Mouse (Mus musculus): ENCODE results near the gene Snai1.

Snai1 gene

DNA sequence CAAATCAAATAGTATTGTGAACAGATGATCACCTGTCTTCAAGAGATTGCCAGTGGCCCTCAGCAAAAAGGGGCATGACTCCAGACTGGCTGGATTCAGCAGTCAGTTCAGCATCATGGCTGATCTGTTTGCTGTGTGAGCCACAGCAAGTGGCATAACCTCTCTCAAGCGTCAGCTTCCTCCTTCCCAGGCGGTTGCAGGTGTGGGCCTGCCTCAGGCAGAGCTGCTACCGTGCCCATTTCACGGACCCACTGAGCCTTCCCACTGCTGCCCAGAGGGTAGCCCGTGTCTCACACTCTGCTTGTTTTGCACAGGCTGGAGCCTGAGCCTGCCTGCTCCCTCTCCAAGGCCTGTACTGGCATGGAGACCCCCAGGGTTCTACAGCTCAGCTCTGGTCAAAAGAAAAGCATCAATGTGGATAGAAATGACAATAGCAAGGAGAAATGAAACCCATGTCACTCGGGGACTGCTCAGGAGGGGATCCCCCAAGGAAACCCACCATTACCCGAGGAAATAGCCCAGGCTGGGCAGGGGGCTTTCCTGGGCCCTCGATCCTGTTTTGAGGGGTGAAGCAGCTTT lies 13.4 kb downstream of the Snai1 start:
- DNase-seq: no peak

GRCm38 (mm10) chr2:167552292-167552691 lies 14.3 kb downstream of the Snai1 start:
- no peak for DNase-seq

GRCm38 (mm10) chr2:167552927-167553402 lies 15.0 kb downstream of the Snai1 start:
- DNase-seq: no peak

- no peak for DNase-seq
Observed at GRCm38 (mm10) chr2:167555766-167556165, 17.8 kb downstream of the Snai1 start.

GRCm38 (mm10) chr2:167559413-167559812 lies 21.4 kb downstream of the Snai1 start:
- no peak for DNase-seq

DNA sequence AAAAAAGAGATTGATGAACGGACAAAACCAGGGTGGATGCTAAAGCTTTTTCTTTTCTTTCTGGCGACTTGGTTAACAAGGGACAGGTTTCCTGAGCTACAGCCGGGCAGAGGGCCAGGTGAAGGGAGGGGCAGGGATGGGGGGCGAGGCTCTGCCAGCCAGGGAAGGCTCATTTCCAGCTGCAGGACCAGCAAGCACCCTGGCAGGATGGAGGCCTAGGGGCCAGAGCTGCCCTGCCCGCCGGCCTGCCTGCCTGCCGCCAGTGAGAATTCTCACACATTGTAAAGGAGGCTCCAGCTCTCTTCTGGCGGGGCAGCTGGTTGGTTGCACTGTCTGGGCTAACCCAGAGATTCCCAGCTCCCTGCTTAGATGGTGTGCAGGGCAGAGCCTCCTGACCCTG lies 24.1 kb downstream of the Snai1 start:
- DNase-seq: no peak

DNA sequence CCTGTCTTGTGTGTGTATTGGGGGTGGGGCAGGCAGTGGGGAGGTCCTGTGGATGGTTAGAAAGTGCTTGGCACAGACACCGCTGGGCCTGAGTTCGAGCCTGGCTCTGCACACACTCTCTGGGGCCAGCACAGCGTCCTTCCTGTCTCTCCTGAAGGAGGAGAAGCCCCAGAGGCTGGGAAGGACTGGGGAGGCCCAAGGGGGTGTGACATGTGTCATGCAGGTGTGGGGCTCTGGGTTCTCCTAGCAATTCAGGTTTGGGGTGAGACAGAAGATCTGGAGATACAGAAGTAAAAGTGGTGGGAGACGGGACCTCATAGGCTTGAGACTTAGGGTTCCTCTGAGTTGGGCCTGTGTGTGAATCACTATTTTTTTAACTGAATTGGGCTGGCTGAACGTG lies 25.0 kb downstream of the Snai1 start:
- no peak for DNase-seq

DNA sequence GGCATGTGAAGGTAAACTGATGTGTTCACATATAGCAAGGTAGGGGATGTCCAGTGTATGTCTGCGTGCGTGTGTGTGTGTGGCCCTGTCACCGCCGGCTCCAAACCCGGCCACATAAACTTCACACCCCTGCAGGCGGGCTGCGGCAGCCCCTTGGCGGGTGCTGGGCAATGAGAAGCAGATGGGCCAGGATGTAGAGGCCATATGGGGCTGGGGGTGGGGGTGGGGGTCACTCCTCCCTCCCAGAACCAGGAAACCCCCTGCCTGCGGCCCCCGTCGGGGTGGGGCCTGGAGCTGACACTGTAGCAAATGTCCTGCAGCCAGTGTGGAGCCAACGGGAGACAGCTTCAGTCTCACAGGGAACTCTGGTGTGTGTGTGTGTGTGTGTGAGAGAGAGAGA lies 25.7 kb downstream of the Snai1 start:
- DNase-seq: no peak

DNA sequence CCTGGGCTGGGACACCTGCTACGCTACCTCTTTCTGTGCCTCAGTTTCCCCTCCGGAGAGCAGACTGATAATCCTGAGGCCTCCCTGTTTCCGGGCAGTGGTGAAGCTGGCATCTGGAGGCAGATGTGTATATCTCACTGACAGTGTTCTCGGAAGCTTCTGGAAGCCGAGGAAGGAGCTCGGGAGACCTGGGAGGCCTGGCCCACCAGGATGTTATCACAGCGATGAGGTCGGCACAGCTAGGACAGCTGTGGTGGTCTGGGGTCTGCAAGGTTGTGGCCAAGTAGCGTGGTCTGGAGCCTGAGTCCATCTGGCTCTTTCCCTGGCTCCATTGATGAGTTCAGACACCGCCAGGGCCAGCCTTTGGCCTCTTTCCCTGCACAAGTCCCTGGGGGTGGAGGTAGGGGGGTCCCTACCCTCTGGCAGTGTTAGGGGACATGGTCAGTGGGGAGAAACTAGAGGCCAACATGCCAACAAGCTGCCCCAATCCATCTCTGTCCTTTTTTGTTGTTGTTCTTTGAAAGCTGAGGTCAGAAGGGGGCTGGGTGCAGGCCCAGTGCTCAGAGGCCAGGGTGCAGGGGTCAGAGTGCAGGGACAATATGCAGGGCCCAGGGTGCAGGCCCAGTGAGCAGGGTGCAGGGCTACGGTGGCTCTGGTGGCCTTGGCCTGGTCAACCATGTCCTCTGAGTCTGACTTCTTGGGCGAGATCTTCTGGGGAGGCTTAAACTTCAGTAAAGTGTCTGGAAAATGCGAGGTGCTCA lies 26.7 kb downstream of the Snai1 start:
- no peak for DNase-seq

DNA sequence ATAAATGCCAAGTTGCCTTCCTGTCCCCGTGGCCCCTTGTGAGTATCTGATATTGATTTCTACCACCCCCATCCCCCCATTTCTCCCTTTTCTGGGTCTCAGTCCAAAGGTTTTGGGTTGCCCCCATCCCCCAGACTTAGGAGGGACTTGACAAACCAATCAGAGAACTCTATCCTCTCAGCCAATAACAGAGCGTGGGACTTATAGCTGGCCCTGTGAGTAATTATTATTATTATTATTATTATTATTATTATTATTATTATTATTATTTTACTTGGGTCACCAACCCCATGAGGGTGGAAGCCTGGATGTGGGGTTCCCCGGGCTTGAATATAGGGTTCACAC lies 27.3 kb downstream of the Snai1 start:
- DNase-seq: no peak

DNA sequence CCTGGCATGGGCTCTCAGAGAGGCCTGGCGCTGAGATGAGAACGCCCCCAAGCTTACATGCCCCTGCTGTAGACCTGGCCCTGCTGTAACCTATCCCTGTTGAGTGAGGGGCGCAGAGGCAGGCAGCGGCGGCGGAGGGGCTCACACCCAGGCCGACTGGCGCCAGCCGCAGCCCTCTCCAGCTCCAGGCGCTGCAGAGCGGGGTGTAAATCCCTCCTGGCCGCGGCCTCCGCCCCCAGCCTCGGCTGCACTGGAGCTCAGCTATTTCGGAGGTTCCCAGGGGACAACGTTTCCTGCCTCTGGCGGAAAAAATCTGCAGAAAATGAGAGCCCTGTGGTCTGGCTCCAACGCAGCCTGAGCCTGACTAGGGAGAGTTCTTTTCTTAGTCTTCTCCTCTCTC lies 27.7 kb downstream of the Snai1 start:
- no peak for DNase-seq

DNA sequence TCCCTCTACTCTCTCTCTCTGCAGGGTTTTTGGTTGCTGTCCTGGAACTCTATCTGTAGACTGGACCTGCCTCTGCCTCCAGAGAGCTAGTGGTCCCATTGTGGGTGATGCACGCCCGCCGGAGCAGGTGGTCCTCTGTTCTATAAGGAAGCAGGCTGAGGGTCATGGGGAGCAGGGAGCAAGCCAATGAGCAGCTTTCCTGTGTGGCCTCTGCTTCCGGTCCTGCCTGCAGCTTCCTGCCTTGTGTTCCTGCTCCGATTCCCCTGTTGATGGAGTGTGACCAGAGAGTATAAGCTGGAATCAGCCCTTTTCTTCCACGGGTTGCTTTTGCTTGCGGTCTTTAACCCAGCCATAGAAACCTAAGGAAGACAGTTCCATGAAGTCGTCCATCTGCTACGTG lies 30.1 kb downstream of the Snai1 start:
- DNase-seq: no peak

GRCm38 (mm10) chr2:167569934-167570651 lies 32.1 kb downstream of the Snai1 start:
- DNase-seq: no peak

- DNase-seq: no peak
Observed at GRCm38 (mm10) chr2:167570815-167571214, 32.8 kb downstream of the Snai1 start.

GRCm38 (mm10) chr2:167571442-167572220 lies 33.6 kb downstream of the Snai1 start:
- DNase-seq: no peak

GRCm38 (mm10) chr2:167574814-167575213 lies 36.8 kb downstream of the Snai1 start:
- DNase-seq: no peak

GRCm38 (mm10) chr2:167575581-167575980 lies 37.6 kb downstream of the Snai1 start:
- DNase-seq: no peak

GRCm38 (mm10) chr2:167576121-167576620 lies 38.2 kb downstream of the Snai1 start:
- no peak for DNase-seq

GRCm38 (mm10) chr2:167577186-167577785 lies 39.3 kb downstream of the Snai1 start:
- no peak for DNase-seq

GRCm38 (mm10) chr2:167578521-167578920 lies 40.5 kb downstream of the Snai1 start:
- DNase-seq: no peak

GRCm38 (mm10) chr2:167583161-167583952 lies 45.4 kb downstream of the Snai1 start:
- DNase-seq: no peak

DNA sequence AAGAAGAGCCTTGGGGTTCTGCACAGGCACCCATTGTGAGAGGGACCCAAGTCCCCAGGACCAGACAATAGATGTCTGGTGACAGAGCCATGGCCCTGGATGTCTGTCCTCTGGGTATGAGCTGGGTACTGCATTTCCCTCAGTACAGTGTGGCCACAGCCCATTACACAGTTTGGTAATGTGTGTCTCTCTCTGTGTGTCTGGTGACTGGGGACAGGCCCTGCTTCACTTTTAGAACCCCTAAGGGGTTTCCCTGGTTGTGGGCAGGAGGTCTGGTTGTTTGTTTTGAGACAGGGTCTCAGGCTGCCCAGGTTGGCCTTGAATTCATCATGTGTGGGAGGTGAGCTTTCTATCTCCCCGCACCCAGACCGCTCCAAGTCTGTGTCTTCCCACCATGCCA lies 47.3 kb downstream of the Snai1 start:
- no peak for DNase-seq

All from cerebellum, adult 8-10 months (tissue).